Mouse (Mus musculus) layer of hippocampus, postnatal 25 days (tissue): Measurements from ENCODE around the gene Zfp454. TPM values are rescaled to one million over a fixed set of nuclear protein-coding genes. Genes with fewer than 3 reads are reported as not detected.

Experiments
- DNase-seq, 2 experiments: peaks; one replicate each; pipeline ENCODE4 v3.0.0; 2022; ENCODE audit warnings: mixed read lengths in 2 of 2, low spot score in 1 of 2; ENCODE audit errors: extremely low spot score in 1 of 2
- total RNA-seq, 2 experiments: library from RNA; stranded (reverse); gene quantifications; 2 replicates each; pipeline ENCODE4 v1.2.3; 2021

The Zfp454 gene
- total RNA-seq: 1 to 10 TPM; 6.1 to 6.2 TPM

GRCm38 (mm10) chr11:50887390-50888128 lies at the start of gene Zfp454:
Zfp454 (minus strand) TSS chr11:50887651.
- DNase-seq: peak; percentile 79 to 84

- DNase-seq: no peak
These were observed 44.6 kb upstream of the Zfp454 start for GRCm38 (mm10) chr11:50932040-50932439.

GRCm38 (mm10) chr11:50931451-50931866 lies 44.0 kb upstream of the Zfp454 start, which contains the start of gene Zfp354b:
Zfp354b (minus strand) TSS chr11:50931633.
- DNase-seq: peak; percentile 62 to 74

GRCm38 (mm10) chr11:50931021-50931420 lies 43.6 kb upstream of the Zfp454 start:
- peak in 1 of 2 experiments; percentile 15 for DNase-seq

GRCm38 (mm10) chr11:50930469-50931014 lies 43.1 kb upstream of the Zfp454 start:
- DNase-seq: no peak

GRCm38 (mm10) chr11:50915671-50916320 lies 28.3 kb upstream of the Zfp454 start, which contains the start of gene Zfp2:
Zfp2 (minus strand) TSS chr11:50916165.
- DNase-seq: peak; percentile 82 to 87

- no peak for DNase-seq
These were observed 27.0 kb upstream of the Zfp454 start for GRCm38 (mm10) chr11:50914461-50914860.

GRCm38 (mm10) chr11:50913301-50913700 lies 25.9 kb upstream of the Zfp454 start:
- DNase-seq: no peak

GRCm38 (mm10) chr11:50908136-50908535 lies 20.7 kb upstream of the Zfp454 start:
- no peak for DNase-seq

- DNase-seq: no peak
These were observed 9.9 kb upstream of the Zfp454 start for GRCm38 (mm10) chr11:50897359-50897758.

- no peak for DNase-seq
These were observed 5.0 kb upstream of the Zfp454 start for GRCm38 (mm10) chr11:50892441-50892840.

- peak in 1 of 2 experiments; percentile 9 for DNase-seq
These were observed 538 bp downstream of the Zfp454 start for GRCm38 (mm10) chr11:50886933-50887293.

GRCm38 (mm10) chr11:50886231-50886932 lies 1.1 kb downstream of the Zfp454 start:
- no peak for DNase-seq

- DNase-seq: no peak
These were observed 3.7 kb downstream of the Zfp454 start for GRCm38 (mm10) chr11:50883756-50884155.

- no peak for DNase-seq
These were observed 8.8 kb downstream of the Zfp454 start for GRCm38 (mm10) chr11:50878641-50879040.

GRCm38 (mm10) chr11:50850989-50851601 lies 36.4 kb downstream of the Zfp454 start:
- no peak for DNase-seq

GRCm38 (mm10) chr11:50850177-50850735 lies 37.2 kb downstream of the Zfp454 start, which contains the start of gene Grm6:
Grm6 (plus strand) TSS chr11:50850685.
- DNase-seq: no peak

- DNase-seq: no peak
These were observed 38.1 kb downstream of the Zfp454 start for GRCm38 (mm10) chr11:50849310-50849709.

GRCm38 (mm10) chr11:50848520-50849137 lies 38.8 kb downstream of the Zfp454 start:
- no peak for DNase-seq

GRCm38 (mm10) chr11:50847047-50847446 lies 40.4 kb downstream of the Zfp454 start:
- DNase-seq: no peak
